Mouse (Mus musculus): ENCODE results near the gene Ino80.

DNA sequence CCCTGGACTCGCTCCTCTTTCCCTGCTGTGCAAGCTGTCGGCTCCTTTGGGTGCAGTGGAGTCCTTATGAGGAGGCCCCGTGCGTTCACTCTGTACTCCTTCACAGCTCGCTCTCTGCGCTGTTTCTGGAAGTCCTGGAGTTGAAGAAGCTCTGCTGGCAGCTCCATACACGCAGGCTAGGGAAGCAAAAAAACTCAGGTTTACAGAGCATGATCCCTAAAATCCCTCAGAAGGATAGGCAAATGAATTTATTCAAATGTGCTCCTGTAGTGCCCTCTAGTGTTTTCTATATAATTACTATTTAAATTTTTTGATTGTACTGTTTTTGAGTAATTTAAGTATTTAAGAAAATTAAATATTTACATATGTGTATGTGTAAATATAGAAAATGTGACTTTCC, 43.1 kb upstream of the Ino80 start:
- TF ChIP-seq POLR2A (IDR thresholded peaks at IDR 0.05; ENCODE audit: insufficient read depth, low read depth, low read length) (no peak), CTCF (IDR thresholded peaks at IDR 0.05) (peak; percentile 48), EP300 (IDR thresholded peaks at IDR 0.05; ENCODE audit: insufficient read depth, low read depth, low read length) (no peak)
